Mouse (Mus musculus) right cerebral cortex, postnatal 14 days (tissue): ENCODE measurements at regions not wholly inside any gene's neighbourhood (a gene's known extent, or its start where the extent isn't known, plus 50 kb on each side); places are given as distances from the start of the nearest gene placed in this dataset.
"Not testable (repeated sequence)": the region's sequence is repeated elsewhere in the genome, so short reads cannot be mapped to it uniquely, and the experiment has no call there.

ENCODE experiments used
- DNase-seq: peaks from one replicate; pipeline ENCODE4 v3.0.0; 2022

DNA sequence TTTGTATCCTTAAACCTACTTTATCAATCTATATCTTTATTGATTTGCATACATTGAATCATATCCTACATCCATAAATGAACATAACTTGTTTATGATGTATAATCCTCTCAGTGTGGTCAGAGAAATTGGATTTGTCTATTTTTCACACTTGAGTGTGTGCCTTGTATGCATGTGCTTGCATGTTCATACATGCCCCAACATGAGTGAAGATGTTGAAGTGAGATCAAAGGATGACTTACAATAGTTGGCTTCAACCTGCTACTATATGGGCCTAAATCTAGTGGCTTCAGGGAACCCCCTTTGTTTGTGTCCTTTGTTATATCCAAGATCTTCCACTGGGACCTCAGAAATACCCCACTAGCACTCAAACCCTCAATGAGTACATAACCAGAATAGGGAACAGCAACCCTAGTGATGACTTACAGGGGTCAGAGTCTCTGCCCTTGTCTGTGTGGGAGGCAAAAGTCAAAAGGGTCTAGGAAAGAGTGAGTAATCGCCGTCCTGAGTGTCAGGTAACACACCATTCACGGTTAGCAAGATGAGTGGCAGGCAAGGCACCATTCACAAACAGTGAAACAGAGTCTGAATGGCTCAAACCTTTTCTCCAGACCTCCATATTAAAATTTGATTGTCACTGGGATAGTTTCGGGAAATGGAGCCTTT is 236.3 kb downstream of the Lpin1 start:
- DNase-seq = no peak

DNA sequence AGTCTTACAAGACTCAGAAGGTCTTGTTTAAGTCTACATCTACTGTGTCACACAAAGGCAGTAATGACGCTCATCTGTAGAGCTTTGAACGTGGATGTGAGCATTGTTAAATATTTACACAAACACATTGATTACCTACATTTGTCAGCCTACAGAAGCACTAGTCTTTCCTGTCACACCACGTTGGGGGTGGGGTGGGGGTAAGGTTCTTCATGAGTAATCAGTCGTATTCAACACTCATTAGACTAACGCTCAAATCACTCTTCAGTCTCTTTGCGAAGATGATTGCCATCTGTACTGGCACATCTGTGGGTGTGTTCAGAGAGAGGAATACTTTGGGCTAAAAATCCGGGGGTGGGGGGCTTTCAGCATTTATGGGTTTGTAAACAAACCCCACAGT is 240.7 kb downstream of the Lpin1 start:
- DNase-seq = no peak

DNA sequence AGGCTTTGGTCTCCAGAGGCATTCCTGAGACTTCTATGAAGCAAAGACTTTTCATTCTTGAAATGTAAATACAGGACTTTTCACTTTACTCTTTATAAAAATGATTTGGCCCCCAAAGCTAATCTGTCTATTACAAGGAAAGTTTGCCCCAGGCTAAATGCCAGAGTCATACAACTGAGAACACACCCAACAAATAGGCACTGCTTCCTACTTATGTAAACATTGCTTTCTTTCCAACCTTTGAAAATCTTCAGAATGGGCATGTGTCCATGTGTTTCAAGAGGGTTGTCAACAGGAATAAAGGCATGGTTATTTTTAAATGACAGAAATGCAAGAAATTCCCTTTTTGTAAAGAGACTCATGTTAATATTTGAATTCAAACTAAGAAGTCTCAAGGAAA is 248.4 kb downstream of the Lpin1 start:
- no peak for DNase-seq

DNA sequence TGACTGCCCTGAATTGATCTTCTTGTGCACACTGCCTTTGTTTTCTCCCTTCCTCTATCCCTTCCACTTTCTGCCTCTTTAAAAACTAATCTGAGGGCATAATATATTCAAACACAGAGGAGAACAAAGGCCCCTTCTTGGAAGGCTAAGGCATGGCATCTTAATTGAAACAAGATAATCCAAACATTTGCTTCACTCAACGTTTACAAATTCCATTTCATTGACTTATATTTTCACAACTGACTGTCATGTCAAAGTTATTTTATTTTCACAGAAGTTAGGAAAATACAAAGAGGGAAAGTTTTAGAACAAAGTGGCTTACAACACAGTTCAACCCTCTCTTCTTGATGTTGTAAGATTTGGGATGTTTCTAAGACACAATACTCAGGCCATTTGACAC is 251.9 kb downstream of the Lpin1 start:
- DNase-seq = no peak

DNA sequence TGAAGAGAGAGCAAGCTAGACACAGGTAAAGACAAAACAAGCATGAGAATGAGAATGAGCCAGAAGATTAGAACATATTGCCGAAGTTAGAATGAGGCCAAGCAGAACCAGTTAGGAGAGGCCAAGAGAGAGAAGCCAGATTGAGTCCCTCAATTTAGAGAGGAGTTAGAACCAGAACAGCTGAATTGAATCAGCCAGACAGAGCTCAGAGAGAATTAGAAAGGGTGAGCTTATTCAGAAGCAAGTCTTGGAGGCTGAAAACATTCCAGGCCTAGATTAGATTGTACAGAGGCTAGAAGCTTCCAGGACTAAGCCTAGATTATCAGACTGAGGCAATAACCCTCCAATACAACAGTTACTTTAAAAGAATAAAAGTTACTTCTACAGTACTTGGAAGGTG is 256.1 kb downstream of the Lpin1 start:
- DNase-seq = no peak

DNA sequence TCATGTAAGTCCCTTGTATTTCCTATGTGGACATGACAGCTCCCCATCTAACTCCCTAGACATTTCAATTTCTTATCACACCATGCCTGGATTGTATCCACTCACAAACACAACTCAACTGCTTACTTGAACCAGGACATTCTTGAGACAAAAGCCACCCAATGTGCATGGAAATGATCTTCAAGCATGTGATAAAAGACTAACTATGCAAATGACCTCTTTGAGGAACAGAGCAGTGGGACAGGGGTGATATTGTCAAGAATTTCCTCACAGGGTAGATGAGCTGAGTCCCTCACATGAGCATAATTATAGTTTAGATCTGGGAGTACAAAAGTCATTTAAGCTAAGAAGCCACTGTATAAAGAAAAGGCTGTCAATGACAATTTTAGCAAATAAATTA is 259.0 kb downstream of the Lpin1 start:
- DNase-seq = no peak

DNA sequence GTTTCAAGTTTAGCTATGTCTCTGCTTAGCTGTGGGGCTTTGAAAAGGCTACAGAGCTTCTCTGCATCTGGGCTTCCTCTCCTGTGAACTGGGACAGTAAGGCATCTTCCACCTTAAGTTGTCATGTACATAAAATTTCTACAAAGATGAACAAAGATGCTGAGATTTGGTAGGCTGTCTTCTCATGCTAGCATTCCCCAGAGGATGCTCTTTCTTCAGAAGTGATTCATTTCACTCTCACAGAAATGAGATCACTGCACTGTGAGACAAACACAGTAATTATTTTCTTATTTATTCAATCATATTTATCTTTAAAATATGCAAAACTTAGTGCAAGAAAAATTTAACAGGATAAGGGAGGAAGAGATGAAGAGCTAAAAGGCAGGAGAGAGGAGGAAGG is 261.5 kb downstream of the Lpin1 start:
- no peak for DNase-seq

DNA sequence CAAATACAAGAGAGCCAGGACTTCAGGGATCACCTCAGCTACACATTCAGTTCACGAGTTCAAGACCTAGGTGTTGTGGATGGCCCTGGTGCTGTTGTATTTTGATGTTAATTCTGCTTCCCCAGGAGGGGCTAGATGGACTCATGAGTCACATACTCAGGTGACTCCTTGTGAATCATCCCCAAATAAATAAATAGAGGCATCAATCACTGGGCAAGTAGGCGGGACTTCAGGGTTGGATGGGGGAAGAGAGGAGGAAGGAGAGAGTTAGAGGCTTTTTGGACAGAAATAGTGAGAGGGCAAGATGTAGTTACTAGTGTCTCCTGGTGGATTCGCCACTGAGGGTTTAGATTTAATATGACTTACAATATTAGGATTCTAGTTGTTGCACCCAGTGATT is 266.7 kb downstream of the Lpin1 start:
- DNase-seq = no peak

DNA sequence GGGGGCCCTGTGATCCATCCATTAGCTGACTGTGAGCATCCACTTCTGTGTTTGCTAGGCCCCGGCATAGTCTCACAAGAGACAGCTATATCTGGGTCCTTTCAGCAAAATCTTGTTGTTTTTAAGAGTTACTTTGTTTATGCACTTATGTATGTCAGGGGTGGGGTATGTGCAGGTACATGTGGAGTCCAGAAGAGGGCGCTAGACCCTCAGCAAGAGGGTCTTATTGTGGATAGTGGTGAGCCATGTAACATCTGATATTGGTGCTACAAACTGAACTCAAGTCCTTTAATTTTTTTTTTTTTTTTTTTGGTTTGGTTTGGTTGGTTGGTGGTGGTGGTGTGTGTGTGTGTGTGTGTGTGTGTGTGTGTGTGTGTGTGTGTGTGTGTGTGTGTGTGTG is 268.7 kb downstream of the Lpin1 start:
- not testable (repeated sequence) for DNase-seq

DNA sequence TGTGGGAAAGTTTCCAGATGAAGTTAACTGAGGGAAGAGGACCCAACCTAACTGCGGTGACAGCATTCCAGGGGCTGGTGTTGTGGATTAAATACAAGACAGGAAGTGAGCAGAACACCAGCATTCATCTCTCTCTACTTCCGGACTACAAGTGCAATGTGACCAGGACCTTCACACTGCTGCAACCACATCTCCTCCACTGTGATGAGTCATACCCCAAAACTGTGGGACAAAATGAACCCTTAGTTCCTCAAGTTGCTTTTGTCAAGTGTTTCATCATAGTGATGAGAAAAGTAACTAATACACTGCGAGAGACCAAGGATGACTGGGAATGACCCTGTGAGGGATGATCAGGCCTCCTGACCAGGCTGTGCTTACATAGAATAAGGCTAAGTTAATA is 279.3 kb downstream of the Lpin1 start:
- no peak for DNase-seq

DNA sequence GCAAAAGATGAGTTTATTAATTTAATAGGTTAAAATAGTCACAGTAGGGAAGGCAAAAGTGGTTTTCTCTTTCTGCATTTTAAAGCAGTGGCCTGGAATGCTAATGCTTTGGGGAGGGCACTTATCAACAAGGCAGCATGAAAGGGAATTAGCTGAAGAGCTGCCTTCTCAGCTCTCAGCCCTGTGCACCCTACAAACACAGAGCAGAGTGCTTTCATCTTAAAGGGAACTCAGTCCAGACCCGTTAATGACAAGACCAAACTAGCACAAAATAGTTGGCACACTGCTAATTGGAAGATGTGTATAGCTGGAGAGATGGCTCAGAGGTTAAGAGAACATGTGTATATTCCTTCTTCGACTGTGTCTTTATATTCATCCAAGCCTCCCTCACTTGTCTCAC is 281.6 kb downstream of the Lpin1 start:
- no peak for DNase-seq

DNA sequence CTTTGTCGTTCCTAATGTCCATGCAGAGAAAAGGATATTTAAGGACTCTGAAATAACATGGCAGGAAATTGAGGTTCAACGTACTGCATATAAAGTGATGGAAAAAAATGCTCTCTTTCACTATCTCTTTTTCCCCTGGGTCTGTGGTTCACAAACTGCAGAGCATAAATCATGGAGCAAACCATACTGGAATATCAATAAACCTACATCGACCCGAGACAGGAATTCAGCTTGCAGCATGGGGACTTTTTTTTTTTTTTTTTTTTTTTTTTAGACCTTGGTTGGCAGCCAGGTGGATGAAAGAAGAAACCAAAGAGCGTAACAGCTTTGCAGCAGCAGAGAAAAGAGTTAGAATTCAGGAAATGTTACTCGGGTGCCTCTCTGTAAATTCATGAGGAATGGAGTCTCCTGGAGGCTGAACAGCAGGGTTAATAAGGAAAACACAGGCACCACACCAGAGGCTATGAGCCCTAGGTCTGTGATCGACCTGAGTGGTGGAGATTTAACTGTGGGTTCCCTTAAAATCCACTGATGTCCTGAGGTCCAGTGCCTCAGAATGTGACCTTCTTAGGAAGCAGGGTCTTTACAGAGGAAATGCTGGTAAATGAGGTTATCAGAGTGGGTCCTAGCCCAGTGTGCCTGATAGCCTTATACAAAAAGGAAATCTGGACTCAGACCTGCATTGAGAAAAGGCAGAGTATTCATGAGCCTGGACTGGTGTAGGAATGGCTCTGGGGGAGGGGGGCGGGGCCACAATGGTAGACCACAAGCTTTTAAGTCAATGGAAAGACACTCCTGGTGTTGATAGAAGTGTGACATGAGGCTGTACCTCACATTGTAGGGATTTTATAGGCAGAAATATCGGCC is 290.0 kb downstream of the Lpin1 start:
- DNase-seq = no peak

DNA sequence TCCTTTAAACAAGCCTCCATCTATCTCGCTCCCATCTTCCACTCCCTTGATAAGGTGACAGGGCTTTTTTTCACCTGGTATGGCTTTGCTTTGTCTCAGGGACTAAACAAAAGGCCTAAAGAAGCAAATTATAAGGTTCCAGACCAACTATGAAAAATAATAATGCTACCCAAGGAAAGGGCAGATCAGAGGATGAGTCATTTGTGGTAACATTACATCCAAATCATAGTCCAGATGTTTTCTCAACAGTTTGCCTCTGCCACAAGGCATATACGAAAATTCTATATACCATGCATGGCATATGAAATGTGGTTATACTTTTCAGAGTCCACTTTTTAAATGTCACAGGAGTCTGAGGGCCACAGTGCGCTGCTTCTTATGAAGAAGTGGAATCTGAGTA is 302.7 kb downstream of the Lpin1 start:
- no peak for DNase-seq

DNA sequence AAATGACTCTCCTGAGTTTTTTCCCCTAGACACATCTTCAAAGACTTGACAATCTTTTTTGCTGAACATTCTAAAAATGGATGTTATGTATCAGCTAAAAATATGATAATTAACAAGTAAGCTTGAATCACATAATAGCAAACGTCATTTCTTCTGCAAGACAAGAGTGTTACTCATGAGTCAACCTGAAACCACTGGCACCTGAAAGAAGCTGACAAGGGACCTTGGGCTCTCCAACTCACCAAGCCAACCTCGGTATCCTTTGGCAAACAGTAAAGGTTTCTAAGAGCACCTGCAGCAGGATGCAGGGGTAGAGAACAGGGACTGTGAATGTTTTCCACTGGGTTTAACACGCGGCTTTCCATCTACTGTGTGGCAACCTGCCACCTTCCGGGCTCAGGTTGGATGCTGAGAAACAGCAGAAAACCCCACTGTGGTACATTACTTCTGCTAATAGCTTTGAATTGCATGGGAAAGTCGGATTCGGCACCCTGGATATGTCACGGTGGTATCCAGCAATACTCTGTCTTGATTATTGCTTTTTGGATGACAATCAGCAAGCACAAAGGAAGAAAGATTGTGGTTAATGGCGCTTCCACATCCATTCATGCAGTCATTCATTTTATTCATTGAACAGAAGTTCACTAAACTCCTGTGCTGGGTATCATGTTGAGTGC is 305.9 kb downstream of the Lpin1 start:
- no peak for DNase-seq

DNA sequence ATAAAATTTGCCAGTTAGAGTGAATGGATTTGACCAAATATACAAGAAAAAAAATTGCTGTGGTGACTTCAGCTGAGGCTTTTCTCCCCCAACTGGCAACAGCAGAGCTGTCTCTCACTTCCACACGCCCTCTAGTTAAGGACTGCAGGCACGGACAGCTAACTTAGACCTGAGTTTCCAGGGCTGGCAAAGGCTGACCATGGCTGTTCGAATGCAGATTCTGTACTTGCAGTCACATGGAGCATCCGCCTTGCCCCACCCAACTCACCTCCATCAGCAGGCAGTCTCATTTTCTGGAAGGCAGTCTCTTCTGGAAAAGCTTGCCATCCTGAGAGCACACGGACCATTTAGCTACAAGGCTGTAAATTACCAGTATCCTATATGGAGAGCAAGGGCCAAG is 325.7 kb downstream of the Lpin1 start:
- DNase-seq = no peak

DNA sequence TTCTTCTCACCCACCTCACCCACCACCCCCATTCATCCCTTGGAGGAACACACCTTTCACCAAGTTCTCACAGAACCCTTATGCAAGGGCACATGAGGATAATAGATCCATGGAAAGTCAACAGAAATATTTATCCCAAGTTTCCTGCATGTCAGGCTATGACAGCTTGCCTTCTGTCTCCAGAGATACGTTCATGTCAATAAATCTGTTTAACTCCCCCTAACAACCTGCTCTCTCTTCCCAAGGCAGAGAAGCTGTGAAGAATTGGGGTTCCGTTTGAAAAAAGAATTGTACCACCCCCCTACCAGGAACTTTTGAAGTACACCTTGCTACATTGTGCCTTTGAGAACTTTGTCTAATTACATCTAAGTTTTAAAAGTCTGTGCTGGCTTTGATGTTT is 331.6 kb downstream of the Lpin1 start:
- no peak for DNase-seq

DNA sequence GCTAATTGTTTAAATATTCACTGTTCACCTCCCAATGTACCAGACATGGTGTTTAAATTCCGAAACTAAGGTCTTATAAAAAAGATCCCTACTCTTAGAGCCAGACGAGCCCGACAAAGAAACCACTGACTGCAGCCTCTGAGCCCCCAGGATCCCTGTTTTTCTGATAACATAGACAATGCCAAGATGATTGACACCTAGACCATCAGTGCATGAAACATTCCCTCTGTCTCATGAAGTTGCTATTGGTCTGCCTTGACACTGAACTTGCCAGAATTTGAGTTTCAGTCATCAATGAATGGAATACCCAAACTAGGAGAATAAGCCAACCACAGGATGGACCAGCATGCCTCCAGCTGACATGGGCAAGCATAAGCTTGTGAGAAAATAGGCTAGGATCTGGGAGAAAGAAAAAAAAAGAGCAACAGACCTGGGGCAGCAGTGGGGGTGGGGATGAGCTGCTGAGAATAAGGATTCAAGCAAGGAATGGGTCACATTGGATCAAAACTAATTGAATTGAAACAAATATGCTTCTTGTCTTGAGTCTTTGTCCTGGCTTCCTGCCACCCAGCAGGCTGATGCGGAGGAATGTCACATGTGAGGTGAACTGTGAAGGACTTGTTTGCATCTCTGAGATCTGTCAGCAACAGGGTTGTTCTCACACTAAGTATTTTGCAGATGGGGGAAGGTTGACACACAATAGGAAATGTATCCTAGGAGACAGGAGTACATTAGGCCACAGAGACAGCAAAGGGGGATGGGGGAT is 333.0 kb downstream of the Lpin1 start:
- DNase-seq = no peak

DNA sequence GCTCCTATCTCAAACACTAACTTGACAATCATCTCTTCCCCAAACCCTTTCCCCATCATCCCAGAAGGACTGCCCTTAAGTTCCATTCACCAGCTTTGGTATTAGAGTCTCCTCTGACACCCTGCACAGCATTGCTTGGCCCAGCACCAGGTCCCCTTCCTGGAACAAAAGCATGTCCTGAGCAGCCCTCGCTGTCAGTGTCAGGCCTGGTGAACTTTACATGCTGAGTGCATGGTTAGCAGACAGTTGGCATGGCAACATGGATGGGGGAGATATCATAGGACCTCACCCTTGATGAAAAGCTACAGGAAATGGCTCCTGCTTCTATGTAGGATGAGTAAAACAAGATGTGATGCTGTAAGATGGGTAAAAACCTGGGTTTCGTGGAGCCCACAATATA is 333.6 kb downstream of the Lpin1 start:
- no peak for DNase-seq

DNA sequence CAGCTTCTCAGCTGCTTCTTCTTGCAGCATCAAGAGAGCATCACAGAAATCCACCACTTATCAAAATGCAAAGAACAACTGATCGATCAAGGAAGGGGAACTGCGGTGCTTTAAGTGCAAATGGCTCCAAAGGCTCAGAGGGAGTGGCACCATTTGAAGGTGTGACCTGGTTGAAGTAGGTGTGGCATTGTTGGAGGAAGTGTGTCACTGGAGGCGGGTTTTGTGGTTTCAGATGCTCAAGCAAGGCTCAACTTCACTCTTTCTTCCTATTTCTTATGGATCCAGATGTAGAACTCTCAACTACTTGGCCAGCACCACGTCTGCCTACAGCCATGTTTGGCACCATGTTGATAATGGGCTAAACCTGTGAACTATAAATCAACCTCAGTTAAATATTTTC is 334.5 kb downstream of the Lpin1 start:
- no peak for DNase-seq

DNA sequence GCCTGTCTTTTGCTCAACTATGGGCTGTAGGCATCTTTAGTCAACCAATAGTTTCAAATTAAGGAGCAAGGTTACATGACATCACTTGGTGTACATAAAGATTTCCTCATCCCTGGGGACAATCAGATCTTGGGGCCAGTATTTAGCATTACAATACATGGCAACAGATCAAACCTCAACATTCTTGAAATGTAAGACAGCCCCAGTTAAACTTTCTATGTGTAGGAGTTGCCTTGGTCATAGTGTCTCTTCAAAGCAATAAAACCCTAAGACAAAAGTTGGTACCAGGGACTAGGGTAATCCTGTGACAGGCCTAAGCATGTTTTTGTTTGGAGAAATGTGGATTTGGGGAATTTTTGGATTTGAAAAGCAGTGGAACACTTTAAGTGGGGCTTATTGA is 338.3 kb downstream of the Lpin1 start:
- no peak for DNase-seq

DNA sequence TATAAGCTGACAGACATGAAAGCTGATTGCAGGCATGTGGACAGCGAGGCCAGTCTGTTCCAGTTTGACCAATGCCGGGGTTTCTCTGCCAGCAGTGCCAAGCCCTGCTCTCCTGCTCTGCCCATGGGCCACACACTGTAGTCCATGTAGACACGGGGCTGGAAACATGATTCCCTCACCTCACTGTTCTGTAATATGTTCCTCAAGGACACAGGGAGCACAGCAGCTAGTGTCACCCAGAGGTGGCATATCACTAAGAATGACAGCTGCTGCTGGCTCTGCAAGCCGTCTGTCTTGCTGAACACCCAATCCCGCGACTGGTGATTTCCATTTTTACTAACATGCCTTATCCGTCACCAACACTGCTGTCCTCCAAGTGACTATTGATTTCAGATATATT is 339.9 kb downstream of the Lpin1 start:
- no peak for DNase-seq

DNA sequence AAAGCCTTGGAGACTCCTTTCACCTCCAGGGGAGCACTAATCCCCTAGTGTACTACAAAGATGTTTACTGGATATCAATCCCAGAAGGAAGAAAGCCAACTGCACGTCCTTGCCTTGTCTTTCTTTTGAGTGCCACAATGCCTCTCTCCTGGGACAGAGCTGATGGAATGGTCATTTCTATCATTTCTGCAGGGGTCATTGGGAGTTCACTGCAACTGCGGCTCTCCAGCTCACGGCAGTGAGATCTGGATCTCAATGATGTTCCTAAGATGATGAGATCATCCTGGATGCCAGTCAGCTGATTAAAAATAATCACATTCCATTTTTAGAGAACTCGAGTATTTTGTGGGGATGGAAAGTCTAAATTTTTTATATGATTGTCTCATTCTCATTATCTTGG is 341.1 kb downstream of the Lpin1 start:
- DNase-seq = no peak

DNA sequence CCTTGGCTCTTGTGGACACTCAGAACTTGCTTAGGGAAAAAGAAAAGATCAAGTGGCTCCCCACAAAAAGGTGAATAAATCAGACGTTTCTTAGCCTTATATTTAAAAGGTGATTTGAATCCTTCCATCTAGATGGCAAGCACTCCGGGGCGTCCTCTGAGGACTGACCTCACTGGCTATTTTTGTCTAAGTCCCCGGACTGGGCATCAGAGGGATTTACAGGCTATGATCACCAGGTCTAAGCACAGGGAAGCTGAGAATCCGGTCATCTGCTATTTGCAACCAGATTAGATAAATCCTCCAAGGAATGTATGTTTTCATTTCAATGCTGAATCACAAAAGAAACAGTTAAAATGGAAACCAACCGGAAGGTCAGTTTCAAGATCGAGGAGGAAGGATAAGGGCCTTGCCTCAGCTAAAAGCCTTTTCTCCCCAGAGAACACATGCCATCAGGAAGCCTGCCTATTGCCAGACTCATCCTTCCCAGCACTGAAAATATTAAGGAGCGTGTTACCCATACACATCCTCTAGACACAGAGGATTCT is 342.1 kb downstream of the Lpin1 start:
- DNase-seq = no peak
